Mouse (Mus musculus) myocyte (in vitro differentiated cells): ENCODE results near the gene Dvl1. TPM values are rescaled to one million over a fixed set of nuclear protein-coding genes. Genes with fewer than 3 reads are reported as not detected.

Experiments used
- H3K27me3 ChIP-seq: one replicate; pipeline ENCODE4 v1.6.1; 2011; ENCODE audit not compliant: control insufficient read depth, insufficient read depth, insufficient read length
- H3K36me3 ChIP-seq: one replicate; pipeline ENCODE4 v1.6.1; 2011; ENCODE audit not compliant: control insufficient read depth, insufficient read depth
- H3K4me2 ChIP-seq: one replicate; pipeline ENCODE4 v1.6.1; 2011; ENCODE audit warnings: low read depth, control low read depth
- H3K4me3 ChIP-seq: one replicate; pipeline ENCODE4 v1.5.1; 2011; ENCODE audit warnings: mild to moderate bottlenecking, control low read depth, moderate library complexity
- H3K79me2 ChIP-seq: one replicate; pipeline ENCODE4 v1.6.1; 2011; ENCODE audit not compliant: control insufficient read depth, insufficient read depth
- H3ac ChIP-seq: one replicate; pipeline ENCODE4 v1.6.1; 2011; ENCODE audit not compliant: control insufficient read depth, insufficient read length
- E2F4 ChIP-seq: IDR thresholded peaks from one replicate; pipeline ENCODE4 v1.6.1; 2011; ENCODE audit warnings: mild to moderate bottlenecking, control low read depth, moderate library complexity; ENCODE audit not compliant: insufficient read depth
- MYOG ChIP-seq, 3 experiments: IDR thresholded peaks; one replicate each; pipeline ENCODE4 v1.6.1; 2011; ENCODE audit warnings: control low read depth in 2 of 3, low read depth in 2 of 3, mild to moderate bottlenecking in 2 of 3; ENCODE audit not compliant: insufficient read length in 2 of 3, control insufficient read depth in 1 of 3, insufficient read depth in 1 of 3
- USF1 ChIP-seq: IDR thresholded peaks from one replicate; pipeline ENCODE4 v1.6.1; 2011; ENCODE audit warnings: low read depth, mild to moderate bottlenecking, control low read depth, moderate library complexity
- polyA plus RNA-seq: library from polyadenylated mRNA; unstranded; fragments of >200 nt; fragmentation: generic; extraction: Trizol; gene quantifications from one replicate; pipeline ENCODE4 v1.2.1, GENCODE M21; 2012; ENCODE audit warnings: missing spikeins

The Dvl1 gene
- polyA plus RNA-seq, 1 experiment = 98.4 TPM

DNA sequence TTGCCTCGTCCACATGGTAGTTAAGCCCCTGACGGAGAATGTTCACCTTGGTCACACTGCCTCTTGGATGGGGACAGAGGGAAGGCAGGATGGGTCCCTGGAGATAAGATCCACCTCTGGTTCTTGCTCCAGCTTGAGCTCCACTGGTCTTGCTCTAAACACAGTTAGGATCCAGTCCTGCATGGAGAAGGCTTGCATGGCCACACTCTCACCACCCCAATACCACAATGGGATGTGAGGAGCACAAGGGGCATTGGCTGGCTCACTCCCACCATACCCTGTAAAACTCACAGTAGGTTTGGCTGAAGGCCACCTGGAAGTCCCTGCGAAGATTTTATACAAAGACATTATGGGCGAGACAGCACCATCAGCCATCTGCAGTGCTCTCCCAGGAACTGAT lies 61.5 kb downstream of the Dvl1 start:
- TF ChIP-seq USF1 (no peak), E2F4 (no peak), MYOG (IDR thresholded peaks at IDR 0.05; ENCODE audit: control insufficient read depth in 1 of 3, insufficient read depth in 1 of 3, insufficient read length in 2 of 3, low read depth in 2 of 3) (no peak)
- Histone ChIP-seq H3K27me3 (no peaks in the 10 kb centered on the region), H3K79me2 (no peaks in the 10 kb centered on the region)

More for the DNA sequence above, 61.5 kb downstream of the Dvl1 start:
- no peak overlapping the region for H3ac ChIP-seq
- no peak overlapping the region for H3K4me2 ChIP-seq
- no peak overlapping the region for H3K4me3 ChIP-seq
- no peaks in the 10 kb centered on the region for H3K36me3 ChIP-seq

Other genes starting within 250 kb of the Dvl1 start
- 3.7 TPM for gene Slc35e2, start 246.0 kb upstream of the Dvl1 start, polyA plus RNA-seq
- 47.7 TPM for gene Cdk11b, start 222.5 kb upstream of the Dvl1 start, polyA plus RNA-seq
- gene Gm10563, start 202.0 kb upstream of the Dvl1 start, polyA plus RNA-seq = not detected
- gene Mmp23, start 194.0 kb upstream of the Dvl1 start, polyA plus RNA-seq = 1.8 TPM
- gene Mib2, start 178.2 kb upstream of the Dvl1 start, polyA plus RNA-seq = 106 TPM
- 8.3 TPM for gene Fndc10, start 153.1 kb upstream of the Dvl1 start, polyA plus RNA-seq
- 105 TPM for gene Ssu72, start 142.6 kb upstream of the Dvl1 start, polyA plus RNA-seq
- 1.2 TPM for gene Tmem240, start 112.6 kb upstream of the Dvl1 start, polyA plus RNA-seq
- gene Atad3a, start 86.3 kb upstream of the Dvl1 start, polyA plus RNA-seq = 60.9 TPM
- gene Vwa1, start 72.7 kb upstream of the Dvl1 start, polyA plus RNA-seq = 3.2 TPM
- 0.97 TPM for gene Tmem88b, start 61.5 kb upstream of the Dvl1 start, polyA plus RNA-seq
- not detected for gene Ankrd65, start 57.0 kb upstream of the Dvl1 start, polyA plus RNA-seq
- gene Mrpl20, start 44.5 kb upstream of the Dvl1 start, polyA plus RNA-seq = 132 TPM
- gene Ccnl2, start 34.9 kb upstream of the Dvl1 start, polyA plus RNA-seq = 24.7 TPM
- gene Aurkaip1, start 16.1 kb upstream of the Dvl1 start, polyA plus RNA-seq = 152 TPM
- gene Mxra8, start 7.7 kb upstream of the Dvl1 start, polyA plus RNA-seq = 87.5 TPM
- 0.17 TPM for gene Tas1r3, start 16.0 kb downstream of the Dvl1 start, polyA plus RNA-seq
- 10.5 TPM for gene Cptp, start 22.0 kb downstream of the Dvl1 start, polyA plus RNA-seq
- gene Ints11, start 22.1 kb downstream of the Dvl1 start, polyA plus RNA-seq = 72.1 TPM
- gene Pusl1, start 44.4 kb downstream of the Dvl1 start, polyA plus RNA-seq = 19.1 TPM
- 22.3 TPM for gene Acap3, start 44.4 kb downstream of the Dvl1 start, polyA plus RNA-seq
- 70.6 TPM for gene Ube2j2, start 96.4 kb downstream of the Dvl1 start, polyA plus RNA-seq
- gene C1qtnf12, start 114.9 kb downstream of the Dvl1 start, polyA plus RNA-seq = 2.1 TPM
- 5.4 TPM for gene B3galt6, start 145.2 kb downstream of the Dvl1 start, polyA plus RNA-seq
- 137 TPM for gene Sdf4, start 145.5 kb downstream of the Dvl1 start, polyA plus RNA-seq
- 0.64 TPM for gene Tnfrsf4, start 166.4 kb downstream of the Dvl1 start, polyA plus RNA-seq
- 0.40 TPM for gene Tnfrsf18, start 178.8 kb downstream of the Dvl1 start, polyA plus RNA-seq
- gene Ttll10, start 212.0 kb downstream of the Dvl1 start, polyA plus RNA-seq = not detected